Mouse (Mus musculus) brain, embryonic 18.5 days (tissue): Measurements from ENCODE around the gene Ttc21b.

ENCODE experiments used
- DNase-seq: peaks from one replicate; pipeline ENCODE4 v3.0.0-alpha.2; 2012; ENCODE audit warnings: low read depth, low spot score

Ttc21b gene

DNA sequence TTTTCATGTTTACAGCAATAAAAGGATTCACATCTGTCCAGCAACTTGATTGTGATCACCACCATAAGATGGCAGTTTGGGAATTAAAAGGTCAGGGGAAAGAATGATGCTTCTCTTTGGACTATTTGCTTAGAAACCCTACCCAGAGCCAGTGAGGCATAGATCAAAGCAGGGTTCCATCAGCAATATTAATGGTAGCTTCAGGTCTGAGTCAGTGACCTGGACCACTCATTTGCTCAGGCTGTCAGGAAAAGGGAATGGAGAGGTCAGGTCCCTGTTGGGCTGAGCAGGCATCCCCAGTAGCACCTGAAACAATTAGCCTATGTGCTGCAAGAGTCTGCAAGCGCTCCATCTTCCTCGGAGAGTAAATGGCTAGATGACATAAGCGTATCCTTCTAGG is 84.8 kb downstream of the Ttc21b start:
- DNase-seq = no peak

DNA sequence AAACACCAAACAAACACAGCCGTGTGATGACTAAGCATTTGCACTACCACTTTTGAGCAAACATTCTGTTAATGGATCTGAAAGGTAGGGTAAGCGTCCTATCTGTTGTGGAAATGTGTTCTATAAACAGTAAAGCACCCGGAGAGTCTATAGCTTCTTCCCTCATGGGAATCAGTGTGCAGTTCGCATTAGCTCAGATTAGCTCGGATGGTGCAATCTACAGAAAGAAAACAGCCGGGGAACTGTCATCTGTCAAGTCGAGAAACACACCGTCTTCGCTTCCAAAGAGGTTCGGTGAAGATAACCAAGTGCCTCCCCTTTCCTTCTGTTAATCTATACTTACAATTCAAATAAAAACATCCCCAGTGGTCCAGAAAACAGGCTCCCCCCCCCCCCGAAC is 85.7 kb downstream of the Ttc21b start:
- DNase-seq = no peak

DNA sequence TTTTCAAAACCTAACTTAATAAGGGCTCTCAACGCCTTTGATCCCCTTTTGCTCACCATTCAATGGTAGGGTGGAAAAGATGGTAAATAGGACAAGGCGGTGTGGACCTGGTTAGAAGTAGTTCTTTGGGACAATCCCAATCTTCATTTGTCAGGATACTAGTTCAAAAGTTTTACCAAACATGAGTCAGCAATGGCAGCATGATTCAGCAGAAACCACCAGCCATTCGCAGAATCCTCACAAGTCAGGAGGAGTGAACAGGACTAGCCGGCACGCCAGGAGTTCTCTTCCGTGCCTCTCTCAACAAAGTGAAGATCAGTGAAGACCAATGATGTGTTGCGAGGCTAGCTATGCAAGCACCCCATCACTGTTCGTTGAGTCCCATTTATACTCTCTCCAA is 91.4 kb downstream of the Ttc21b start:
- no peak for DNase-seq

DNA sequence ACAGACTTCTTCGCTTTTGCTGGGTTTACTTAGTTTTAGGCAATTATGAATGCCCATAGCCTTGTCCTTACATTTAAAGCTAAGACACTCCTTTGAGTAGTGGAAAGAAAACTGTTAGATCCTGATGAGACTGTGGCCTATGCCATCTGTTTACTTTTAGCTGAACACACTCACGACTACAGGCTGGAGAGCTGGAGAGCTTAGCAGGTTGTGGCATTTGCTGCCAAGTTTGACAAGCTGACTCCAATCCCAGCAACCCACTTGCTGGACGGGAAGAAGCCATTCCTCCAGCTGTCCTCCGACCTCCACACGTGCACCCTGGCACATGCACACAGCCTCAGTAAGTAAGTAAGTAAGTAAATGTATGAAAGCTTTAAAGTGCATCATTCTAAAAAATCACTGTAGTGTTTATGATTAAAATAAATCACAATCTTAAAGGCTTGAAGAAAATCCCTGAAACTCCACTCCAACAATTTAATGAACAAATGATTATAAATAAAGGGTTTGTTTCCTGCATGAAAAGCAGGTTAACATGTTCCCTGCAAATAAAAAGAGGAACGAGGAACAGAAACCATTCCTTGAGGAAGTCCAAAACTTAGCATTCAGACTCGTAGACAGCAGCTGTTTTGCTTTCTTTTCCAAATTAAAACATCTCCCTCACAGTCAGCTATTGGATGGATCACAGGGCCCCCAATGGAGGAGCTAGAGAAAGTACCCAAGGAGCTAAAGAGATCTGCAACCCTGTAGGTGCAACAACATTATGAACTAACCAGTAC is 98.1 kb downstream of the Ttc21b start:
- no peak for DNase-seq

DNA sequence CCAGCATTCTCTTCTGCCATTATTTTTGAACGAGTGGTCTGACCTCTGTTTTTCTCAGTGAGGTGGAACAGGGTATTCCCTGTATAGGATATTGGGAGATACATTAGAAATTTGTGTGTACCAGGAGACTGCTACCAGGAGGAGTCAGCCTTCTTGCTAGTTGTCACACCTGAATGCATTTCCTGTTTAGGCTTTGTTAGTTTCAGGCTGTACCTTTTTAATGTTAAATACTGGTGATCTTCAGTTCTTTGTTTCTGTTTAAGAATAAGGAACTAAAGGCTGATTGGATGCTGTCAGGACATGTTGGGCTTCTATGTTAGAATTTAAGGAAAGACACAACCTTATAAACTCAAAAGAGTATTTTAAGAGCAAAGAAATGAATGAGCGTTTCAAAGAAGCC is 105.0 kb downstream of the Ttc21b start:
- DNase-seq = no peak

DNA sequence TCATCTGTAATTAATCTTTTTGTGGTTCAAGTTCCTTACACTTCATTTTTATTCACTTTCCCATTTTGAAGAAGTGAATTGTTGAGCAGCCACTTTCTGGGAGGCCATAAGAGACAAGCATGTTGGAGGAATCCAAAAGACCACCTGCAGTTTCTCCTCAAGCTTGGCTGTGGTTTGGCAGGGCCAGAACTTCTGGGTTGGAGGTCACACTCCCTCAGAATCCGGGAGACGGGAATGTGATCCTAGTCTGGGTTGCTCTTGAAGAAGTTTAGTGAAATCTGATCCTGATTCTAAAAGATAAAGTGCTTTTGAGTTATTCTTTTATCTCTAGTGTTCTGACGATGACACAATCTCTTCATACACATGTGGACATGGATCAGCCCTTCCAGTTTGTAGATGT is 105.9 kb downstream of the Ttc21b start:
- DNase-seq = no peak

DNA sequence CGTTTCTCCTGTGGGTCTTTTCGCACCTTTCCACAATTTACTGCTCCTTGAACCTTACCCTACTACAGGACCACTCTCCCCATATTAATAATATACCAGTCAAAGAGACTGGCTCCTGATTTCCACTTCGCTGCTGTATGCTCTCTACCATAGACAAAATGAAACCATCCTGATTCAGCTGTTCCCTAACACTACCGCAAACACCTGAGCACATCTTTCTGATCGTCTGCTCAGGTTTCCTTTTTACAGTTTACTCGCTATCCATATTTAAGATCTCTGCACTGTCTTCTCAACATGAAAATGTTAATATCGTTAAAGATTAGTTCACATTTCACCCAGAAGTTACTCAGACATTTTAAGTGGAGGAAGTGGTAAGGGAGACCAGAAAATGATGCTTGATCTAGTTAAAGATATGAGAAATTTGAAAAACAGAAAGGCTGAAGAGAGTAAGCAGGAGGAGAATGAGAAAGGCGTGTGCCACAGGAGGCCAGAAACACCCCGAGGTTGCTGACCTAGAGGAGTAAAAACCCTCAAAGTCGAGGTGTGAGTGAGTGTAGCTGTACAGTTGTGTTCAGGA is 107.7 kb downstream of the Ttc21b start:
- no peak for DNase-seq

DNA sequence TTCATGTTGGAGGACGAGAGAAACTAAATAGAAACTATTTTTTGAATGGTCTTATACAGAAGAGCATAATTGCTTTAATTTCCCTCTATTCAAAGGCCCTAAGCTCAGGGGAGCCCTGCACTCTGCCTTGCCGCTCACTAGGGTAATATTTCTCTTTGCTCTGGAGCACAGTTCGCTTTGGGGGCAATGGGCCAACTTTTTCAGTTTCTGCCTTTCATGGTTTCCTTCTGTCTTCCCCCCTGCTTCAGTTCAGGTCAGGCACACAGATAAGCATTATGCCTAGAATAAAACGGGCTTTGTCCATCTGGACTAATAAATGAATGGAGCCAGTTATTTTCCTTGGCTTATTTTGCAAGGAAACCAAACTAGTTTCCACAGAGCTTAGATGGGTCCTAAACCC is 109.9 kb downstream of the Ttc21b start:
- no peak for DNase-seq

DNA sequence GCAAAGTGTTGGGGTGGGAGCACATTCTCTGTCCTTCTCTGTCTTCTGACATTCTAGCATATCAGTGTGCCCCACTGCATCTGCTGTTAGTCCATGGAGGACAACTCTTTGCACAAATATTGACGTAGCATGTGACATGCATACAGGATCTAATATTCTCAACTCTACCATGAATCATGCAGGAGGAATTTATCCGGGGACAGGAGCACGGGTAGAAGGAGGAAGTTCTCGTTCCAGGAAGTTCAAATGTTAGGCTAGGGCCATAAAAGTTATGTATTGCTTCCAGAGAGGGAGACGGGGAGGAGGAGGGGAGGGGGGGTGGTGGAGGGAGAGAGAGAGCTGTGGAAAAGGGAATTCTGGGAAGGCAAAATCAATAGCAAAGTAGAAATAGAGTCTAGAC is 111.6 kb downstream of the Ttc21b start:
- no peak for DNase-seq

DNA sequence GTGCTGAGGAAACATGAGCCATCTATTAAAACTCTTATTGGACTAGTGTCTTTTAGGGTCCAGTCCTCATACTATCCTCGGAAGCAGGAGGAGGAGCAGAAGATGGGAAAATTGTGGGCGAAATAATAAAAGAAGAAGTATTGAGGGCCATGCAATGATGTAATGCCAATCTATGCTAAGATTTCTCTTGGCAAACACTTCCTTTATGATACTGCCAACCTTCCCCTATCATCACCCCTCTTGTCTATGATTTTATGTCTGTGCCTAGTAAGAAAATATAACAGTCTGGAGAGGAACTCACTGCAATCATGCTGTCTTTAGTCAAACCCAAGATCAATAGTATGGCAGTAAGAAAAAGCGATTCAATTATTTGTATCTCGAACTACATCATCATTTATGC is 113.1 kb downstream of the Ttc21b start:
- DNase-seq = no peak

DNA sequence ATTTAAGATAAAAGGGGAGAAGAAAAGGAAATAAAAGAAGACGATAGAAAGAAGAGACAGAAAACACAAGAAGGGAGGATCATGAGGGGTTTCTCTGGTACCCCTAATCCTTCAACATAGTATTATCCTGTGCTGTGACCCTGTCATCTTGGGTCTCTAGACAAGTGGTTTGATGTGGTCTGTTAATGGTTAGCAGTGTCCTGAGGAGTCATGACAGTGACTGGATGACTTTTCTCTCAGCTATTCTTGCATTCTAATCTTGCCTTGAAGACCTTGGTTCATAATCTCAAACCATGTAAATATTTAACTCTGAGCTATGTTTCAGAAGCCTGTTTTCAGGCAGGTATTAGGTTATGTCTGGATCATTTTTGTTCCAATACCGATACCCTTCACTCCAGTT is 113.7 kb downstream of the Ttc21b start:
- no peak for DNase-seq

DNA sequence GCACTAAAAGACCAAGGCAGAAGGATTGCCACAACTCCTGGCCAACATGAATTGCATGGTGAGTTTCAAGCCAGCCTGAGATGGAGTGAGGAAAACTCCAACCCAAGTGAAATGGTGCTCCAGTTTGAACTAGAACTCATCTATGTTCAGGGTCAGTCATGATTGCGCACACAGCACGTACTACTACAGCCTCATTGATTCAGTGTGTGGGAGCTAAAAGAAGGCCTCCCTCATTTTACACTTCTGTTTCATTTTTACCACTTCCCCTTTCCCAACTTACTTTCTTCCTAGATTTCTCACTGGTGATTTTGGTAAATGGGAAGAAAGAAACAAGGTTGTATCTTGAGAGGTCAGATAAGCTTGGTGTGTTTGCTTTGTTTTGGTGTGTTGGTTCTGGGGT is 114.1 kb downstream of the Ttc21b start:
- no peak for DNase-seq

DNA sequence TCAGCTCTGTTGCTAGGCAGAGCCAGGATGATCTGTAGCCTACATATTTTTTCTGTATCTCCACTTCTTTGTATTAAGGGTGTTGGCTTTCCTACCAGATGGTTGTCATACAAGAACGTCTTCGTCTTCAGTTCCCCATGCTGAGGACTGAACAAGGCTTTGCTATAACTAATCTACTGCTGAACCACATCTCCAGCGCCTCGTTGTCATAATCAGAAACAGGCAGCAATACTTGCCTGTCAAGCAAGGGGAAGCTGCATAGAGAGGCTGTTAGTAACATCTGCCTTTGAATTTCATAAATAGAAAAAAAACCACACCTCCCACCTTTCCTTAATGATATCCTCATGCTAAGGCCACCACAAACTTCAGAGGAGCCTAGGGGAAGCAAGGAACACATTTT is 116.2 kb downstream of the Ttc21b start:
- DNase-seq = no peak
